ENCODE assay signal across 18 mouse cellular contexts in the genomic region with DNA sequence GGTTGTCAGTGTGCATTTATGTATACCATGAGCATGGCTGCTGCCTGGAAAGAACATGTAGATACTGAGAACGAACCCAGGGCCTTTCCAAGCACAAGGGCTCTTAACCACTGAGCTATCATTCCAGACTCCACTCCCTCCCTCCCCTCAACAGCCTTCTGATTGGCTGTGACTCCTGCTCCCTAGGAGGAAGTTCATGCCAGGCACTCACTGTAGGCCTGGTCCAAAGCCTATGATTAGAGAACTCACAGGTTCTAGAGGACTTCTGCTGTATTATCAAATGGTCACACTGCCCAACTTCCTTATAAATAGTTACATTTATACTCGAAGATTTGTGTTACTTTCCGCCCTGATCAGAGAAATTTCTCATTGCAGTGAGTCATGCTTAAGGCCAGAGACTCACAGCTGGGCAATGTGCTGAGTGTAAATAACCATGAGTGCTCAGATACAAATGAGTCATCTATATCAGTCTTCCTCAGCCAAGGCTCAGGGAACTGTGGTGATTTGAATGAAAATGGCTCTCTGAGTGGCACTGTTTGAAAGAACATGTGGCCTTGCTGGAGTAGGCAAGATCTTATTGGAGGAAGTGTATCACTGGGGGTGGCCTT. TPM values are rescaled to one million over a fixed set of nuclear protein-coding genes. Genes with fewer than 3 reads are reported as not detected.
A peak's percentile ranks its signal among the peaks of the same experiment; 100 is the strongest.
DNase-seq lines count a peak whose midpoint lies in the region; ATAC-seq and TF ChIP-seq lines count a peak whose summit lies in the region.
"Had no signal": no experiment of that assay in that cellular context is flagged by ENCODE, and none has a peak within 500 bp of the region (broad histone marks: within the 10 kb centered on the region; RNA-seq: fewer than 3 reads in every experiment).

No protein-coding gene starts in this region.

- no peak overlapping the region for H3K4me3 ChIP-seq in macrophage (ENCODE audit: inconsistent target)
- no peak overlapping the region for H3K4me3 ChIP-seq in intestine, postnatal 0 days (ENCODE audit: low read depth, low read length)
- H3K4me3 ChIP-seq in layer of hippocampus, adult 2 months, result no peak overlapping the region
- H3K4me3 ChIP-seq: forebrain, embryonic 10.5 days; heart, adult 2 months; limb, embryonic 12.5 days; megakaryocyte, embryonic 14.5 days had no signal

- H3K36me3 ChIP-seq in macrophage (ENCODE audit: inconsistent target), result no peaks in the 10 kb centered on the region
- H3K36me3 ChIP-seq in intestine, postnatal 0 days (ENCODE audit: control insufficient read depth, insufficient read depth), result no peaks in the 10 kb centered on the region
- H3K36me3 ChIP-seq: forebrain, embryonic 10.5 days; limb, embryonic 12.5 days had no signal

- WGBS in macrophage (ENCODE audit: missing documents), result 49% methylated on average over 3 of the region's 3 CpGs
- WGBS in intestine, postnatal 0 days, result 56% methylated on average over 3 of the region's 3 CpGs

- no peak overlapping the region for H3K4me2 ChIP-seq in intestine, postnatal 0 days (replicated peaks; ENCODE audit: low read depth)
- H3K4me2 ChIP-seq: limb, embryonic 12.5 days; lung, embryonic 14.5 days had no signal

- no peaks in the 10 kb centered on the region for H3K27me3 ChIP-seq in intestine, postnatal 0 days (replicated peaks; ENCODE audit: control insufficient read depth, insufficient read depth, low read length)
- H3K27me3 ChIP-seq: limb, embryonic 12.5 days; megakaryocyte, embryonic 14.5 days had no signal

- no peak for DNase-seq in frontal cortex, postnatal 14 days (ENCODE audit: low spot score in 2 of 2)
- peak; percentile 14 for DNase-seq in ES-CJ7 (ENCODE audit: low read depth, low spot score)
- peak; percentile 22 for DNase-seq in adrenal gland, postnatal 10 days
- DNase-seq in ovary, postnatal 10 days (ENCODE audit: low spot score), result no peak
- no peak for DNase-seq in layer of hippocampus, adult 2 months (ENCODE audit: low spot score in 2 of 2)
- DNase-seq: cerebellum, adult 9-10 months; heart, adult 2 months; heart, postnatal 36 days; kidney, postnatal 14 days; lung, embryonic 14.5 days; spleen, adult 18-20 months had no signal

- no peaks in the 10 kb centered on the region for H3K4me1 ChIP-seq in intestine, postnatal 0 days (replicated peaks; ENCODE audit: control insufficient read depth, insufficient read depth, low read length)
- H3K4me1 ChIP-seq: forebrain, embryonic 10.5 days; limb, embryonic 12.5 days had no signal

- ATAC-seq in frontal cortex, adult (ENCODE audit: low TSS enrichment), result 0 out of 2 replicates have a peak, but pooled peaks have one; percentile 53
- ATAC-seq in intestine, postnatal 0 days, result no peak
- ATAC-seq: CD4-positive, CD25-positive, alpha-beta regulatory T cell, adult 4 months had no signal

- peak overlapping the region; percentile 38 for H3K27ac ChIP-seq in macrophage
- H3K27ac ChIP-seq in intestine, postnatal 0 days (ENCODE audit: low read depth, low read length), result no peak overlapping the region
- no peak overlapping the region for H3K27ac ChIP-seq in layer of hippocampus, adult 2 months
- H3K27ac ChIP-seq: forebrain, embryonic 10.5 days; heart, adult 2 months; limb, embryonic 12.5 days had no signal

- TF ChIP-seq CTCF in intestine, postnatal 0 days (IDR thresholded peaks at IDR 0.05; ENCODE audit: low read depth), result no peak
- no peak for TF ChIP-seq CTCF in layer of hippocampus, adult 2 months (conservative IDR thresholded peaks at IDR 0.05)

- H3K79me2 ChIP-seq in macrophage (ENCODE audit: inconsistent target), result no peaks in the 10 kb centered on the region

- H3K9ac ChIP-seq in intestine, postnatal 0 days (ENCODE audit: low read depth, low read length), result no peak overlapping the region
- H3K9ac ChIP-seq: limb, embryonic 12.5 days; lung, embryonic 14.5 days had no signal

- H3K9me3 ChIP-seq in intestine, postnatal 0 days (ENCODE audit: control insufficient read depth), result no peaks in the 10 kb centered on the region
- H3K9me3 ChIP-seq: forebrain, embryonic 10.5 days; limb, embryonic 12.5 days; megakaryocyte, embryonic 14.5 days had no signal

RNA-seq across cellular contexts. Expression of a gene that starts 49.9 kb away (rescaled TPM):
- 1 to 10 TPM; 5.2 to 5.7 TPM for total RNA-seq in adrenal gland, postnatal 10 days (2021)
- total RNA-seq in macrophage (2018; cell fraction: chromatin; rRNA removed), result 100 to 1,000 TPM; 222 to 530 (median 259) TPM
- 100 to 1,000 TPM; 125 to 227 (median 154) TPM for total RNA-seq in macrophage (2018; cell fraction: cytosol; rRNA removed)
- total RNA-seq in macrophage (2018; cell fraction: nucleus; rRNA removed), result 100 to 1,000 TPM; 128 to 303 (median 191) TPM
- polyA plus RNA-seq in macrophage (2018), result 99.7 to 351 TPM (median 202 TPM) in 3 replicates
- 1.2 and 1.3 TPM in 2 replicates for polyA plus RNA-seq in intestine, postnatal 0 days (2015; fragmentation: Nextera tagmentation; extraction: Ambion mirVana)
- total RNA-seq in layer of hippocampus, adult 2 months (2021), result 1 to 10 TPM; 5.8 to 6.0 TPM

Comparison
In these comparisons a context has a peak if more than half of its experiments do, and no peak if none do; other contexts are left out.
1. DNase-seq: peak in ES-CJ7 (single experiment) and adrenal gland, postnatal 10 days (single experiment); none in frontal cortex, postnatal 14 days (0 of 2), ovary, postnatal 10 days (single experiment) and layer of hippocampus, adult 2 months (0 of 2).